Mouse (Mus musculus) monocyte, adult 5-6 weeks (primary cell): Measurements from ENCODE around the gene Mt3. TPM values are rescaled to one million over a fixed set of nuclear protein-coding genes. Genes with fewer than 3 reads are reported as not detected.

Source experiments
- ATAC-seq: fragments of 153-309, 156-312 bp; replicated peaks from 2 replicates; pipeline ENCODE4 v1.8.0; 2017; ENCODE audit warnings: mild to moderate bottlenecking; ENCODE audit not compliant: low TSS enrichment, insufficient number of reproducible peaks, severe bottlenecking, poor library complexity, low FRiP score
- total RNA-seq: library from RNA; stranded (forward); fragments of 200-1000, 200-491, 200-594 nt; gene quantifications from 3 replicates; pipeline ENCODE4 v1.2.3, GENCODE M21; 2017

Mt3 gene
- total RNA-seq, 1 experiment from 2014 or later, result not detected

DNA sequence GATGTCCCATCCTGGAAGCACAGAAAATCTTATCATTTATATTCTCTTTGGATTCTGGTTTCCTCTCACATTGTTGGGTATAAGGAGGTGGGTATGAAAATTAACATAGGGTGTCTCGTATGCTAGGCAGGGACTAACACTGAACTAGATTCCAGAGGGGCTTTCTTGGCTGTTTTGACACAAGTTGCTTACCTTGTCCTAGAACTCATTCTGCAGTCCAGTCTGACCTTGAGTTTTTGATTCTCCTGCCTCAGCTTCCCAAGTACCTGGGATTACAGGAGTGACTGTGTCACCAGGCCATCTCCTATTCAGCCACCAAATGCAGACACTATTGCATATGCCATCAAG is 28.1 kb downstream of the Mt3 start:
- no peak for ATAC-seq

DNA sequence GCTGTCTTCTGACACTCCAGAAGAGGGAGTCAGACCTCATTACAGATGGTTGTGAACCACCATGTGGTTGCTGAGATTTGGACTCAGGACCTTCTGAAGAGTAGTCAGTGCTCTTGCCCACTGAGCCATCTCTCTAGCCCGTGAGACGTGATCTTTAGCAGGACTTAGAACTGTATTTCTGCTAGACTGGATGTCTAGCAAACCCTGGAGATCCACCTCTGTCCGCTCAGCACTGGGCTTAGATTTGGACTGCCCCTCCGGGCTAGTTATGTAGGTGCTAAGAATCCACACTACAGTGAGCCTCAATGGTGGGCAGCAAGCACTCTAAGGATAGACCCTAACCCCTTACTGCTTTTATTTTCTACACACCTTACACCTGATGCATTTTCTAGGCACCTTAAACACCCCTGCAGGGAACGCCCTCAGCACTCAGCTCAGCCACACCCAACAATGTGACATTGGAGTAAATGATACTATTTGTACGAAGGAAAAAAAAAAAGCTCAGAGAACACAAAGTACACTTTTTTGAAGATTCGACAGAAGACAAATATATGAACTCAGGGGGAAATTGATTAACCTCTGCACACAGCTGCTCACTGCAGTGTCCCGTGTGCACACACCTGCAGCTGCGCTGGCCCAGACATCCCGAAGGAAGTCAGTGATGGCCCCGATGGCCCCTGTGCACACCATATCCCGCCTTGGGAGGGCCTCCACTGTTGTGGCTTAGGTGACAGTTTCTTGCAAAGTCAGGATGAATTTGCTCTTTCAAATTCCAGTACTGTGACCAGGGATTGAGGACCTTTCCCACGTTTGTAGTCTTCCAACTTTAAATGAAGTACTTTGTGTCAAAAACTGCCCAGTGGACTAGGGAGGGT is 29.9 kb downstream of the Mt3 start:
- no peak for ATAC-seq

GRCm38 (mm10) chr8:94183117-94183516 is 30.7 kb downstream of the Mt3 start:
- ATAC-seq, result peak; percentile 67

- no peak for ATAC-seq
These were observed 32.0 kb downstream of the Mt3 start for GRCm38 (mm10) chr8:94184357-94184843.

DNA sequence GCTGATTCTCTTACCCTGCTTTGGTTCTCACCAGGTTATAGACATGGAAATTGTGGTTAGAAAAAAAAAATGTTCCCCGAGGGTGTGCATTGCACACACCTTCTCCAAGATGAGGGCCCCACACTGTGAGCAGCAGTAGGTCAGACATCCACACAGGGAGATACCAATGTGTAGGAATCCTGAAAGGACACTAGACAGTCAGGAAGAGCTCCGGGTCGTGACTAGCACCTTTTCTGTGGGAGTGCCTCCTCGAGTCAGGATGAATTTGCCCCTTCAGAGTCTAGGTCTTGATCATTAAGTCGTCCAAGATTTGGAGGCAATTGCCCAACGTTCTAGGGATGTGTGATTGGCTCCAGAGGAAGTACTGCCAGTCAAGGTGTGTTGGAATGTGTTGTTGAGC is 33.4 kb downstream of the Mt3 start:
- ATAC-seq, result no peak

GRCm38 (mm10) chr8:94186542-94186941 is 34.1 kb downstream of the Mt3 start:
- ATAC-seq, result no peak

- ATAC-seq, result no peak
These were observed 35.0 kb downstream of the Mt3 start for GRCm38 (mm10) chr8:94187290-94188002.

DNA sequence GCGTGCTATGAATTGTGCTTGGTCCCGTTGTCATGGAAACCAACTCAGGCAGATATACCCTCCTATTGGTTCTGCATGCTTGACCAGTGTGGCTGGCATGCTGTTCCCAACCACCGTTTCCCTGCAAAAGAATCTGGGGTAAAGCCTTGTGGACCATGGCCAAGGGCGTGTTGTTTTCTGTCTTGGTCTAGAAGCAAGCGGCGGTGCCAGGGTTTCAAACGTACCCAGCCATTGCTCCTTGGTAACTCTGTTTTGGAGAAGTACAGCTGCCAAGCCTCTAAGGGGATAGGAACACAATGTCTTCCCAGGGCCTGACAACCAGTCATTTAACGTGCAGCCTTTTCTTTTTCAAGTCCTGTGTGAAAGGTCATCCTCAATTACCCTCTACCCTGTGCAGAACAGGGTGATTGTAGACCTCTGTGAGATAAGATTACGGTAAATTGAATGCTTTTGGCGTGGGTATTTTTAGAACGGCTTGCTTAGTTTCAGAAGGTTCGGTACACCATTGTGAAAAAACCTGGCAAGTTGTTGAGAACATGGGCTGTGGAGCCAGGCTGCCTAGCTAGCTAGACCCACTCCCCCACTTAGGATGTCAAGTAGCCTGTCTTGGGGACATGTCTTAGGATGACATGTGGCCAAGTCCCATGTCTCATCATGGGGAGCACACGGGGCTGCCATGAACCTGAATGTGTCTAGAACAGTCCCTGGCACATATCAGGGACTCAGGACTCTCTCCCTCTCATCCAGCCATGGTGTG is 37.0 kb downstream of the Mt3 start:
- ATAC-seq, result no peak

GRCm38 (mm10) chr8:94191101-94191691 is 38.8 kb downstream of the Mt3 start:
- peak; percentile 95 for ATAC-seq

- ATAC-seq, result no peak
These were observed 40.5 kb downstream of the Mt3 start for GRCm38 (mm10) chr8:94192926-94193325.

- ATAC-seq, result no peak
These were observed 42.3 kb downstream of the Mt3 start for GRCm38 (mm10) chr8:94194591-94195223.

- ATAC-seq, result peak; percentile 76
These were observed 46.9 kb downstream of the Mt3 start for GRCm38 (mm10) chr8:94199202-94199869.

Other genes with a start within 250 kb of the Mt3 start
- 89.3 to 145 TPM (median 96.4 TPM) in 3 replicates for gene Amfr, start 139.8 kb upstream of the Mt3 start, total RNA-seq
- 26.2 to 62.8 TPM (median 37.7 TPM) in 3 replicates for gene Nudt21, start 115.6 kb upstream of the Mt3 start, total RNA-seq
- gene Ogfod1, start 115.4 kb upstream of the Mt3 start, total RNA-seq, result 7.3 to 9.5 TPM (median 7.8 TPM) in 3 replicates
- gene Bbs2, start 53.7 kb upstream of the Mt3 start, total RNA-seq, result 6.9 to 11.8 TPM (median 11.4 TPM) in 3 replicates
- gene Mt4, start 15.4 kb upstream of the Mt3 start, total RNA-seq, result not detected in 3 replicates
- 3.1 TPM in 1 of 3 replicates, not detected in the others for gene Mt2, start 20.1 kb downstream of the Mt3 start, total RNA-seq
- 7.1 to 8.5 TPM (median 8.2 TPM) in 3 replicates for gene Mt1, start 26.5 kb downstream of the Mt3 start, total RNA-seq
- 11.8 to 21.1 TPM (median 12.5 TPM) in 3 replicates for gene Nup93, start 62.0 kb downstream of the Mt3 start, total RNA-seq
- 0.49 to 1.2 TPM in 2 of 3 replicates, not detected in the other for gene Slc12a3, start 176.6 kb downstream of the Mt3 start, total RNA-seq
- gene Herpud1, start 233.8 kb downstream of the Mt3 start, total RNA-seq, result 155 to 165 TPM (median 163 TPM) in 3 replicates